Mouse (Mus musculus) heart, embryonic 15.5 days (tissue): ENCODE data around the gene Psmd8. TPM values are rescaled to one million over a fixed set of nuclear protein-coding genes. Genes with fewer than 3 reads are reported as not detected.
"Not testable (repeated sequence)": the region's sequence is repeated elsewhere in the genome, so short reads cannot be mapped to it uniquely, and the experiment has no call there.

Experiments used
- ATAC-seq: fragments of 200-750 bp; cut with Nextera tagmentation; replicated peaks from 2 replicates; pipeline ENCODE4 v1.8.0; 2017; ENCODE audit warnings: low read depth, moderate TSS enrichment; ENCODE audit not compliant: insufficient number of reproducible peaks, insufficient read depth, low FRiP score
- H3K27ac ChIP-seq: fragments of 300-500 bp; sonication (generic); 2 replicates; pipeline ENCODE4 v1.5.1; 2015; ENCODE audit warnings: mild to moderate bottlenecking, inconsistent platforms
- H3K27me3 ChIP-seq: fragments of 300-500 bp; sonication (generic); 2 replicates; pipeline ENCODE4 v1.6.1; 2015; ENCODE audit warnings: inconsistent platforms
- H3K36me3 ChIP-seq: fragments of 300-500 bp; sonication (generic); 2 replicates; pipeline ENCODE4 v1.6.1; 2015; ENCODE audit warnings: mild to moderate bottlenecking, inconsistent platforms
- H3K4me1 ChIP-seq: fragments of 300-500 bp; sonication (generic); replicated peaks from 2 replicates; pipeline ENCODE4 v1.6.1; 2015; ENCODE audit warnings: inconsistent platforms
- H3K4me2 ChIP-seq: fragments of 300-500 bp; sonication (generic); 2 replicates; pipeline ENCODE4 v1.6.1; 2015; ENCODE audit warnings: inconsistent platforms, mild to moderate bottlenecking, moderate library complexity
- H3K4me3 ChIP-seq: fragments of 300-500 bp; sonication (generic); 2 replicates; pipeline ENCODE4 v1.5.1; 2015; ENCODE audit warnings: mild to moderate bottlenecking, inconsistent platforms
- H3K9ac ChIP-seq: fragments of 300-500 bp; sonication (generic); 2 replicates; pipeline ENCODE4 v1.6.1; 2015; ENCODE audit warnings: mild to moderate bottlenecking, inconsistent platforms
- H3K9me3 ChIP-seq: fragments of 300-500 bp; sonication (generic); replicated peaks from 2 replicates; pipeline ENCODE4 v1.6.1; 2016; ENCODE audit warnings: inconsistent platforms
- WGBS: fragments of 180-500 bp; shearing (Covaris S2); methylation state at CpG from one replicate; pipeline ENCODE4 v1.1.7; 2015; ENCODE audit warnings: mixed read lengths; 5-methylcytosine and 5-hydroxymethylcytosine counted together
- polyA plus RNA-seq: library from polyadenylated mRNA; unstranded; fragments of >200 nt; fragmentation: Nextera tagmentation; extraction: Ambion mirVana; gene quantifications from 2 replicates; pipeline ENCODE4 v1.2.1, GENCODE M21; 2015

Gene Psmd8
- polyA plus RNA-seq, 1 experiment from 2014 or later = 204 TPM

DNA sequence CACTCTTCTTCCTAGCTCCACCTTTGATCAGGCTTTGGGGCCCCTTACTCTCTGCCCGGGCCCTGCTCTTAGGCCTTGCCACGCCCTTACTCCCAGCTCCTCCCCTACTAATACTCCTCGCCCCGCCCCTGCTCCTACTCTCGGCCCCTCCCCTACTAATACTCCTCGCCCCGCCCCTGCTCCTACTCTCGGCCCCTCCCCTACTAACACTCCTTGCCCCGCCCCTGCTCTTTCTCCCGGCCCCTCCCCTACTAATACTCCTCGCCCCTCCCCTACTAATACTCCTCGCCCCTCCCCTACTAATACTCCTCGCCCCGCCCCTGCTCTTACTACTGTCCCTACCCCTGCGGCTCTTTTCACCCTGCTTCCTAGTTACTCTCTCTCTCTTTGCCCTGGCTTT, 30.5 kb upstream of the Psmd8 start:
- not testable (repeated sequence) for H3K36me3 ChIP-seq, H3K9ac ChIP-seq, H3K9me3 ChIP-seq, H3K4me1 ChIP-seq
- peaks cover 13% of the 10 kb centered on the region for H3K27me3 ChIP-seq
- H3K4me2 ChIP-seq = peak overlapping the region; percentile 62
- ATAC-seq = peak; percentile 19; the same call in 1 of the 2 replicates
- WGBS = 27% methylated on average over 15 of the region's 15 CpGs
- peak overlapping the region; percentile 49 for H3K4me3 ChIP-seq
- peak overlapping the region; percentile 58 for H3K27ac ChIP-seq

GRCm38 (mm10) chr7:29202577-29202976, 22.1 kb upstream of the Psmd8 start:
- no peak for ATAC-seq
- Histone ChIP-seq H3K9ac (no peak overlapping the region), H3K27me3 (peaks cover 2% of the 10 kb centered on the region; the same call in 1 of the 2 replicates), H3K36me3 (no peaks in the 10 kb centered on the region), H3K9me3 (no peaks in the 10 kb centered on the region), H3K27ac (no peak overlapping the region), H3K4me3 (no peak overlapping the region), H3K4me2 (no peak overlapping the region), H3K4me1 (no peaks in the 10 kb centered on the region)
- WGBS = 64% methylated on average over 6 of the region's 6 CpGs

- not testable (repeated sequence) for H3K9ac ChIP-seq
Observed at GRCm38 (mm10) chr7:29194230-29194629, 13.7 kb upstream of the Psmd8 start.

DNA sequence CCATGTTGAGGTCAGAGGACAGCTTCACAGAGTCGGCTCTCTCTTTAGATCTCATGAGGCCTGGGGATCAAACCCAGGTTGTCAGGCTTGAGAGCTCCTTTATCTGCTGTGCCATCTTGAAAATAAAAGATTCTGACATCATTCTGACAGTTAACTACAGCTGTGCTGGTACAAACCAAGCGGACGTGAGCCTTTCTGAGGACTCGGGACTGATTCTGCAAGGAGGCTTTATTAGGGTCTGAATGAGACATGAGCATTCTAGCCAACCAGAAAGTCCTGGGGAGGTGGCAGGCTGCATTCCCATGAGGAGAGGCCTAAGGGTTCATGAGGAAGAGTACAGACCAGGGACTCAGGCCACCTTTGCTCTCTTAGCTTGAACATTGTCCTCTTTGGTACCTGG, 822 bp upstream of the Psmd8 start:
- 89% methylated on average over 4 of the region's 4 CpGs for WGBS

More at GRCm38 (mm10) chr7:29194230-29194629, 13.7 kb upstream of the Psmd8 start:
- not testable (repeated sequence) for H3K27me3 ChIP-seq, H3K4me3 ChIP-seq, H3K9me3 ChIP-seq, H3K4me2 ChIP-seq, H3K27ac ChIP-seq, H3K36me3 ChIP-seq, H3K4me1 ChIP-seq, ATAC-seq
- WGBS = 100% methylated on average over 1 of the region's 1 CpGs

GRCm38 (mm10) chr7:29180854-29181236, 344 bp upstream of the Psmd8 start:
- Histone ChIP-seq H3K4me2 (peak overlapping the region; percentile 71), H3K27ac (no peak overlapping the region; the same call in 1 of the 2 replicates)
- no peak for ATAC-seq

More for the DNA sequence above, 822 bp upstream of the Psmd8 start:
- not testable (repeated sequence) for H3K27ac ChIP-seq, H3K36me3 ChIP-seq, H3K27me3 ChIP-seq, H3K9ac ChIP-seq, H3K4me2 ChIP-seq, ATAC-seq, H3K9me3 ChIP-seq, H3K4me3 ChIP-seq
- peaks cover 13% of the 10 kb centered on the region for H3K4me1 ChIP-seq

DNA sequence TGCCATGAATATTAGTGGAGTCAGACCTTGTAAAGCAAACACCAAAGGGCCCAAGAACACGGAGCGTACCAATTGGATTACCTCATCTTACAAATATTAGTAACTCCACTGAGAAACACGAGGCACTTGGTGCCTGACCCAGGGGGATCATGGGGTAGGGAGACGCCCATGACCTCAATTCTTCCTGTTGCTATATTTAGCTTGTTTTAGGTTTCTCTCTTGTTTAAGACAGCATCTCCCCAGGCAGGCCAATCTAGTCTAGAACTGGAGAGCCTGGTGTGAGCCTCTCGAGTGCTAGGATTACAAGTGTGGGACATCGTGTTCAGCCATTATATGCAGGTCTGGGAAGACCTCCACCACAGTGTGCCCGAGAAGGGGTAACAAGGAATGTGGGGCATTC, 1.2 kb downstream of the Psmd8 start:
- Histone ChIP-seq H3K4me1 (peaks cover 13% of the 10 kb centered on the region), H3K9ac (0 out of 2 replicates have a peak overlapping the region, but pooled peaks have one; percentile 82), H3K9me3 (no peaks in the 10 kb centered on the region), H3K4me2 (peak overlapping the region; percentile 71), H3K27ac (no peak overlapping the region), H3K27me3 (peaks cover under 1% of the 10 kb centered on the region; the same call in 1 of the 2 replicates), H3K36me3 (peaks cover 24% of the 10 kb centered on the region), H3K4me3 (peak overlapping the region; percentile 91)
- WGBS = 22% methylated on average over 7 of the region's 7 CpGs
- no peak for ATAC-seq

More at GRCm38 (mm10) chr7:29180854-29181236, 344 bp upstream of the Psmd8 start:
- Histone ChIP-seq H3K9me3 (no peaks in the 10 kb centered on the region), H3K27me3 (no peaks in the 10 kb centered on the region), H3K36me3 (peaks cover 8% of the 10 kb centered on the region), H3K4me3 (peak overlapping the region; percentile 91), H3K9ac (no peak overlapping the region), H3K4me1 (peaks cover 13% of the 10 kb centered on the region)
- WGBS = 37% methylated on average over 5 of the region's 5 CpGs

GRCm38 (mm10) chr7:29178106-29178505, 2.4 kb downstream of the Psmd8 start:
- 90% methylated on average over 4 of the region's 4 CpGs for WGBS
- Histone ChIP-seq H3K27me3 (peaks cover 12% of the 10 kb centered on the region), H3K36me3 (peaks cover 36% of the 10 kb centered on the region), H3K4me1 (peaks cover 13% of the 10 kb centered on the region), H3K4me3 (no peak overlapping the region), H3K27ac (no peak overlapping the region), H3K9me3 (no peaks in the 10 kb centered on the region), H3K9ac (no peak overlapping the region), H3K4me2 (no peak overlapping the region)
- no peak for ATAC-seq

DNA sequence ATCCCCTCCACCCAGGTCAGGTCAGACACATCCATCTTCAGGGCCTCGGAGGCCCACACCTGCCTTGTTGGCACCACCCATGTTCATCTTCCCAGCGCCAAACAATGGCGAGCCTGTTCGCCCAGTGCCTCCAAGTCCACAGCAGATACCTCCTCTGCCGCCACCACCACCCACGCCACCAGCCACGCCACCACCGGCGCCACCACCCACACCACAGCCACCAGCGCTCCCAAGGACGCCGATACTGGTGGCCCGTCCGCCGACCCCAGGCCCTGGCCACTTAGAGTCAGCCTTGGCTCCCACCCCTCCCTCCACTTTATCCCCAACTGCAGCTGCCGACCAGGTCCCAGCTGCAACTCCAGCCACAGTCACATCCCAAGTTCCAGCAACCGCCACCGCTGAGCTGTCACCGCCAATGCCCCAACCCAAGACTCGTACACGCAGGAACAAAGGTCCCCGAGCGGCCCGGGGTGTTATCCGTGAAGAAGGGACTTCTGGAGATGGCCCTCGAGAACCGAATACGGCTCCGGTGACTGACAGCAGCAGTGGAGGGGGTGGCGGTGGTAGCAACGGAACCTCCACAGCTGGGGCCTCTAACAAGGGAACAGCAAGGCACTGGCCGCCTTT, 8.0 kb downstream of the Psmd8 start:
- Histone ChIP-seq H3K27me3 (peaks cover 52% of the 10 kb centered on the region), H3K36me3 (peaks cover 36% of the 10 kb centered on the region), H3K4me3 (no peak overlapping the region), H3K4me2 (no peak overlapping the region; the same call in 1 of the 2 replicates), H3K27ac (no peak overlapping the region), H3K9me3 (no peaks in the 10 kb centered on the region), H3K4me1 (peaks cover 42% of the 10 kb centered on the region), H3K9ac (no peak overlapping the region)
- no peak for ATAC-seq
- 39% methylated on average over 32 of the region's 32 CpGs for WGBS

- H3K4me3 ChIP-seq = peak overlapping the region; percentile 62
- H3K9ac ChIP-seq = peak overlapping the region; percentile 56
- ATAC-seq = no peak
- H3K27me3 ChIP-seq = peaks cover 52% of the 10 kb centered on the region
- H3K27ac ChIP-seq = no peak overlapping the region
- H3K4me2 ChIP-seq = peak overlapping the region; percentile 88
- 3% methylated on average over 34 of the region's 34 CpGs for WGBS
- H3K36me3 ChIP-seq = peaks cover 36% of the 10 kb centered on the region
- H3K4me1 ChIP-seq = peaks cover 42% of the 10 kb centered on the region
- H3K9me3 ChIP-seq = no peaks in the 10 kb centered on the region
Observed at GRCm38 (mm10) chr7:29171562-29172097, 8.9 kb downstream of the Psmd8 start.

DNA sequence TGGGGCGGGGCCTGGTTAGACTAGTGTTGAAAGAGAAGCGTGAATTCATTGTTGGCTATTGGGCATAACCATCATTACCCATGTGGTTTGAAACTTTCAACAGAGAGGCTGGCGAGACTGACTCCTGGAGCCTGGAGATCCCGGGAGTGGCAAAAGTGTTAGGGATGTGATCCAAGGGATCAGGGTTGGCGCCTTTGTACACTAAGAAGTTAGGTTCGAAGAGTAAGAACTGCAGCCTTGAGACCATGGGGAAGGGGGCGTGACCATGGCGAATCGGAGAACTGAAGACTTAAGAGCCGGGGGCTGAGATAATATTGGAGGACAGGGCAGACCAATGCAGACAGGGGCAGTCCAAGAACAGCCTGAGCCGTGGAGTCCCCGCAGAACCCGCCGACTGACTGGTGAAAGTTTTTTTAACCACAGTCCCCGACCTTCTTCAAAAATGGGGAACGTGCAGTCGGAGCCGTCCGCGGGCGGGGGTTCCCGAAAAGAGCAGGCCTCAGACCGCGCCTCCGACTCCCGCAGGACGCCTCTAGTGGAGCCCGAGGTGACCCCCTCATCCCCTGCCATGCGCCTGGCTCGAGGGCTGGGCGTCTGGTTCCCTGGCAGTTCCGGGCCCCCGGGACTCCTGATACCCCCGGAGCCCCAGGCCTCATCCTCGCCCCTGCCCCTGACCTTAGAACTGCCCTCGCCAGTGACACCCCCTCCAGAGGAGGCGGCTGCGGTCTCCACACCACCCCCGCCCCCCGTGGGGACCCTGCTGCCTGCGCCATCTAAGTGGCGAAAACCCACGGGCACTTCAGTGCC, 9.5 kb downstream of the Psmd8 start:
- Histone ChIP-seq H3K9ac (peak overlapping the region; percentile 60), H3K27ac (no peak overlapping the region), H3K4me1 (peaks cover 42% of the 10 kb centered on the region), H3K9me3 (no peaks in the 10 kb centered on the region), H3K27me3 (peaks cover 52% of the 10 kb centered on the region), H3K4me3 (peak overlapping the region; percentile 62), H3K36me3 (peaks cover 29% of the 10 kb centered on the region), H3K4me2 (peak overlapping the region; percentile 88)
- no peak for ATAC-seq
- 3% methylated on average over 43 of the region's 43 CpGs for WGBS

DNA sequence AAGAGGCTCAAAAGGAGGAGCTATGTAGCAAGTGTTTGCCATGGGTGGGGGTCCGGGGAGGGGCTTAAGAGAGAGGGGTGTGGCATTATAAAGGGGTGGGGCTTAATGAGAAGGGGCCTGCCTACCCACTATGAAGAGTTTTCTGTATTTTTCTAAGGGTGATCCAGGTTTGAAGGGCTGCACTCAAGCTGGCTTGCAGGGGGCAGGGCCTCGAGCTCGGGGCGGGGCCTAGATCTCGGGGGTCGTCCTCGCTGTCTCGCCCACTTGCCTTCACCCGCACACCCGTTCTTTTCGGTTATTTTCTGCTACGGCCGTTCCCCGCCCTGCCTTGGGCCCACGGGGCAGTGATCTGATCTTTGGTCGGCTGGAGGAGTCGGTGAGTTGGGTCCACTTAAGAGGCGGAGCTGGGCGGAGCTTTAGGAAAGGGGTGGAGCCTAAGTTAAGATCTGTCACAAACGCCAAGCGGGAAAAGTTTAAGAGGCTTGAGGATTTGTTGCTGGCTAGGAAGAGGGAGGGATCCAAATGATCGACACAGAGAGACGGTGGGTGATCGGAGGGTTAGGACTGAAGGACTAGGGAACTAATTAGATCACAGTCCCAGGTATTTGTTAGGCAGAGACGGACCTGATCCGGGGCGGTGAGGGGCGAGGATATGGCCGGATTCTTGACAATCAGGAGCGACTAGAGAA, 10.3 kb downstream of the Psmd8 start, which contains the start of the genes Ggn and Spred3:
Gene Ggn (plus strand): TSS at position 145 of the 689 bp plus-strand sequence.
Gene Spred3 (minus strand): TSS at position 346 of the 689 bp plus-strand sequence.
- under 1% methylated on average over 30 of the region's 30 CpGs for WGBS
- Histone ChIP-seq H3K27ac (peak within 1 kb of the TSS; percentile 77), H3K4me2 (peak within 1 kb of the TSS; percentile 88), H3K9ac (peak within 1 kb of the TSS; percentile 60), H3K9me3 (no peaks in the 10 kb centered on the region), H3K36me3 (peaks cover 22% of the 10 kb centered on the region), H3K4me1 (peaks cover 42% of the 10 kb centered on the region), H3K4me3 (peak within 1 kb of the TSS; percentile 62), H3K27me3 (peaks cover 52% of the 10 kb centered on the region)
- peak; percentile 15; the same call in 1 of the 2 replicates for ATAC-seq
